19 mouse cellular contexts compared by ENCODE assay signal in genomic region chr12:41022516-41022915, GRCm38 (mm10). TPM values are rescaled to one million over a fixed set of nuclear protein-coding genes. Genes with fewer than 3 reads are reported as not detected.
A peak's percentile ranks its signal among the peaks of the same experiment; 100 is the strongest.
DNase-seq lines count a peak whose midpoint lies in the region; ATAC-seq and TF ChIP-seq lines count a peak whose summit lies in the region.
"Had no signal": no experiment of that assay in that cellular context is flagged by ENCODE, and none has a peak within 500 bp of the region (broad histone marks: within the 10 kb centered on the region; RNA-seq: fewer than 3 reads in every experiment).

No protein-coding gene starts in this region.

- no peak for TF ChIP-seq CTCF in lung, postnatal 0 days (IDR thresholded peaks at IDR 0.05)
- no peak for TF ChIP-seq CTCF in hindbrain, postnatal 0 days (IDR thresholded peaks at IDR 0.05; ENCODE audit: low read depth)

- H3K36me3 ChIP-seq in lung, postnatal 0 days (ENCODE audit: insufficient read depth, low read length) = no peaks in the 10 kb centered on the region
- no peaks in the 10 kb centered on the region for H3K36me3 ChIP-seq in hindbrain, postnatal 0 days (ENCODE audit: insufficient read depth, low read length)
- H3K36me3 ChIP-seq: forebrain, embryonic 15.5 days; midbrain, embryonic 15.5 days; neural tube, embryonic 12.5 days; stomach, embryonic 15.5 days had no signal

- H3K9me3 ChIP-seq in lung, postnatal 0 days (ENCODE audit: low read length) = no peaks in the 10 kb centered on the region
- H3K9me3 ChIP-seq in hindbrain, postnatal 0 days (ENCODE audit: low read length) = no peaks in the 10 kb centered on the region
- H3K9me3 ChIP-seq: forebrain, embryonic 15.5 days; midbrain, embryonic 15.5 days; neural tube, embryonic 12.5 days; stomach, embryonic 15.5 days had no signal

- DNase-seq in heart, adult 9 months (ENCODE audit: low spot score in 2 of 2) = peak; percentile 42 to 58
- DNase-seq in heart, postnatal 25 days (ENCODE audit: low spot score) = no peak
- DNase-seq in lung, postnatal 25 days (ENCODE audit: low spot score) = peak; percentile 8
- no peak for DNase-seq in lung, postnatal 0 days (ENCODE audit: low spot score)
- peak; percentile 73 for DNase-seq in NIH3T3 (ENCODE audit: low read depth)
- DNase-seq in telencephalon, adult 2 months (ENCODE audit: low read depth, low spot score) = peak; percentile 45
- DNase-seq in hindbrain, postnatal 0 days (ENCODE audit: low spot score) = no peak
- DNase-seq: cerebellum, adult 8-10 months; gastrocnemius, postnatal 14 days; heart, adult 2 months; lung, postnatal 4 days; thymus, adult 18-20 months; thymus, postnatal 36 days had no signal

- WGBS in lung, postnatal 0 days = 83% methylated on average over 1 of the region's 1 CpGs
- WGBS in hindbrain, postnatal 0 days = 97% methylated on average over 1 of the region's 1 CpGs

- no peak overlapping the region for H3K4me2 ChIP-seq in lung, postnatal 0 days (replicated peaks; ENCODE audit: low read depth, low read length)
- H3K4me2 ChIP-seq in hindbrain, postnatal 0 days (ENCODE audit: low read depth, low read length) = no peak overlapping the region
- H3K4me2 ChIP-seq: forebrain, embryonic 15.5 days; liver, embryonic 11.5 days; midbrain, embryonic 15.5 days; neural tube, embryonic 12.5 days; stomach, embryonic 15.5 days had no signal

- no peak overlapping the region for H3K4me3 ChIP-seq in lung, postnatal 0 days (ENCODE audit: low read depth, low read length)
- H3K4me3 ChIP-seq in hindbrain, postnatal 0 days (ENCODE audit: low read length) = no peak overlapping the region
- H3K4me3 ChIP-seq: forebrain, embryonic 15.5 days; heart, adult 2 months; midbrain, embryonic 15.5 days; neural tube, embryonic 12.5 days; stomach, embryonic 15.5 days had no signal

- H3K27me3 ChIP-seq in lung, postnatal 0 days (replicated peaks; ENCODE audit: insufficient read depth, low read length) = no peaks in the 10 kb centered on the region
- H3K27me3 ChIP-seq in hindbrain, postnatal 0 days (ENCODE audit: insufficient read depth, low read length) = no peaks in the 10 kb centered on the region
- H3K27me3 ChIP-seq: forebrain, embryonic 15.5 days; midbrain, embryonic 15.5 days; neural tube, embryonic 12.5 days; stomach, embryonic 15.5 days had no signal

- ATAC-seq in lung, postnatal 0 days = no peak
- ATAC-seq in hindbrain, postnatal 0 days = no peak
- ATAC-seq: forebrain, embryonic 15.5 days; intestine, postnatal 0 days; midbrain, embryonic 15.5 days had no signal

- H3K9ac ChIP-seq in lung, postnatal 0 days (replicated peaks; ENCODE audit: low read depth) = no peak overlapping the region
- H3K9ac ChIP-seq in hindbrain, postnatal 0 days (replicated peaks; ENCODE audit: low read length) = no peak overlapping the region
- H3K9ac ChIP-seq: forebrain, embryonic 15.5 days; midbrain, embryonic 15.5 days; neural tube, embryonic 12.5 days; stomach, embryonic 15.5 days had no signal

- H3K4me1 ChIP-seq in lung, postnatal 0 days (ENCODE audit: insufficient read depth, low read depth, low read length) = peaks cover 4% of the 10 kb centered on the region; the same call in 1 of the 2 replicates
- no peaks in the 10 kb centered on the region for H3K4me1 ChIP-seq in hindbrain, postnatal 0 days (ENCODE audit: insufficient read depth, low read length)
- H3K4me1 ChIP-seq: neural tube, embryonic 12.5 days; stomach, embryonic 15.5 days had no signal

- no peak overlapping the region for H3K27ac ChIP-seq in lung, postnatal 0 days (ENCODE audit: low read length)
- no peak overlapping the region for H3K27ac ChIP-seq in hindbrain, postnatal 0 days
- H3K27ac ChIP-seq: forebrain, embryonic 15.5 days; heart, adult 2 months; midbrain, embryonic 15.5 days; neural tube, embryonic 12.5 days; stomach, embryonic 15.5 days had no signal

- TF ChIP-seq EP300 in lung, postnatal 0 days (IDR thresholded peaks at IDR 0.05) = no peak

- intact Hi-C loops in heart, postnatal 25 days (cut with DNase I) = loop anchor here (5.0 kb wide), 1 partner anchor 800 kb away; no protein-coding TSS in a partner anchor

RNA-seq across cellular contexts. Expression of gene Immp2l, which starts 1.4 kb away (rescaled TPM):
- 10 to 100 TPM; 21.7 to 26.0 TPM for total RNA-seq in heart, postnatal 25 days (2021)
- polyA plus RNA-seq in lung, postnatal 0 days (2015; fragmentation: Nextera tagmentation; extraction: Ambion mirVana) = 4.9 and 5.2 TPM in 2 replicates
- 0.65 and 1.7 TPM in 2 replicates for total RNA-seq in hindbrain, postnatal 0 days (2014; rRNA removed)
- polyA plus RNA-seq in hindbrain, postnatal 0 days (2015; fragmentation: Nextera tagmentation; extraction: Ambion mirVana) = 10.9 TPM in 2 replicates

Comparison
In these comparisons a context has a peak if more than half of its experiments do, and no peak if none do; other contexts are left out.
1. DNase-seq: peak in heart, adult 9 months (2 of 2), lung, postnatal 25 days (single experiment), NIH3T3 (single experiment) and telencephalon, adult 2 months (single experiment); none in heart, postnatal 25 days (single experiment), lung, postnatal 0 days (single experiment) and hindbrain, postnatal 0 days (single experiment).